Mouse (Mus musculus): ENCODE results near the gene Dclre1b.

- TF ChIP-seq POLR2A (IDR thresholded peaks at IDR 0.05; ENCODE audit: insufficient read length, low read depth) = no peak
- TF ChIP-seq SRF (IDR thresholded peaks at IDR 0.05; ENCODE audit: control insufficient read depth, insufficient read length, low read depth) = no peak
- no peak for TF ChIP-seq MAX (IDR thresholded peaks at IDR 0.05; ENCODE audit: low read depth)
- no peak for TF ChIP-seq POLR2AphosphoS2 (IDR thresholded peaks at IDR 0.05; ENCODE audit: insufficient read length, low read depth)
- TF ChIP-seq MYOD1 (IDR thresholded peaks at IDR 0.05; ENCODE audit: control insufficient read depth in 1 of 3, insufficient read length in 2 of 3, low read depth in 2 of 3) = no peak
Measured at GRCm38 (mm10) chr3:103792566-103792965, 16.7 kb downstream of the Dclre1b start.

Measured in myocyte (in vitro differentiated cells).